Mouse (Mus musculus) urinary bladder, adult 2 months (tissue): ENCODE measurements around the gene Smap1. TPM values are rescaled to one million over a fixed set of nuclear protein-coding genes. Genes with fewer than 3 reads are reported as not detected.
"Not testable (repeated sequence)": the region's sequence is repeated elsewhere in the genome, so short reads cannot be mapped to it uniquely, and the experiment has no call there.

Experiments used
- DNase-seq: peaks from one replicate; pipeline ENCODE4 v3.0.0; 2022; ENCODE audit warnings: low spot score
- polyA plus RNA-seq: library from polyadenylated mRNA; depleted of rRNA; stranded (reverse); fragments of >200 nt; gene quantifications from 2 replicates; pipeline ENCODE4 v1.2.3, GENCODE M21; 2012; rRNA removed

Smap1 gene
- polyA plus RNA-seq = 57.6 and 61.1 TPM in 2 replicates

GRCm38 (mm10) chr1:23921711-23922529 lies at the start of gene Smap1:
Smap1 (minus strand) TSS chr1:23922317.
- peak; percentile 62 for DNase-seq

DNA sequence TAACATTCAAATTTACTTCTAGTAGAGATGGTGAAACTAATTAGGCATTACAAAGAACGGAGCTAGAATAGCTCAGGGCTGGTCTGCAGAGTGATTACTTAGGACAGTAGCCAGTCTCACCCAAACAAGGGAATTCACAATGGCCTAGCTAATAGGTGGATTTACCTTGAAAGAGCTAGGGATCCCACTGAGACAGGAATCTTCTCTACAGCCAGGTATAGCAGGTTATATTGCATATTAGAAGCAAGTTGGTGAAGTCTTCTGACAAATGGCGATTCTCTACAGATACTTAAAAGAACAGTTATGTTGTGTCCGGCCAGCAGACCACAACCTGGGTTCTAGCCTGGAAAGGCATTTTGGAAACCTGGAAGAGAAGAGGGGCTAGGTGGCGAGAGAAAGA lies 49.0 kb upstream of the Smap1 start:
- not testable (repeated sequence) for DNase-seq

DNA sequence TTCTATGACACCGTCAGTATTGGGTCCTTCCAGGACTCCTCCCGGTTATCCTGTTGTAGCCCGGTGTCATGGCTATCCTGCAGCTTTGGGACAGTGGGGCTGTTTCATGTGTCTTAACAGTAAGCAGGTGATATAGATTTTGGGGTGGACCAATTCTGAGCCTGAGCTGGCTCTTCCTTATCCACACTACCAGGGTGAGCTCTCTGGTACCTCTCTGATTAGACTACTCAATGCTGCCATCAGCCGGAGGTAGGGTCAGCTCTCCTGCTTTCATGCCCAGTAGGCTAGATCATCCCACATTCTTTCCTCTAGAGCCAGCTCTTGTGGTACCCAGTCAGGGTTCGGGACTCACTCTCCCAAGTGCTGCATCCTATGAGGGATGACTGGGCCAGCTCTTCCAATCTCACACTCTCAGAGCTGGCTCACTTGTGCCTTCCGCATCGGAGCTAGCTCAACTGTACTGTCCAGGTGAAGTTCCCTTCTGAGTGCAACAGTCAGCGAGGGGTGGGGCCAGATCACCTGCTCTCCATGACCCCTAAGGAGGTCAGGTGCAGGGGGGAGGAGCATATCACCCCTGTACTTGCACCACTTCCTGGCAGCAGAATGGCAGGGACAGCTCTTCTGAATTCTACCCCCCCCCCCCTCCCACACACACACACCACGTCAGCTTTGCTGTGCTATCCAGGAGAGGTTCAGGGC lies 46.1 kb upstream of the Smap1 start:
- no peak for DNase-seq

DNA sequence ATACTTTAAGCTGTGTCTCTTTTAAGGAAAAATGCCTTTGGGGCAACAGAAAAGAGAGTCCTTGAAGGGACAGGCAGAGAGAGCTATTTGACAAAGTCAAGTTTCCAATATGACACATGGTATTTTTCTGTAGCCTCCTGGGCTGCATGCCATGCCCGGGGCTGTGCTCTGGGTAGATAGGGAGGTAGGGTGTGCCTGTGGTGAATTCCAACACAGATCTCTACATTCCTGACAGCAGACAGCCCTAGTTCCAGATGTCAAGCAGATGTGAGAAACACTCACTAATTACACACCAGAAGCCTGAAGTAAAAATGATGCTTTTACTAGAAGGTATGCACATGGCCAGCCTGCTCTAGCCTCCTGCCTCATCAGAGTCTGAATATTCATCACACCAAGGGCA lies 44.1 kb upstream of the Smap1 start:
- no peak for DNase-seq

DNA sequence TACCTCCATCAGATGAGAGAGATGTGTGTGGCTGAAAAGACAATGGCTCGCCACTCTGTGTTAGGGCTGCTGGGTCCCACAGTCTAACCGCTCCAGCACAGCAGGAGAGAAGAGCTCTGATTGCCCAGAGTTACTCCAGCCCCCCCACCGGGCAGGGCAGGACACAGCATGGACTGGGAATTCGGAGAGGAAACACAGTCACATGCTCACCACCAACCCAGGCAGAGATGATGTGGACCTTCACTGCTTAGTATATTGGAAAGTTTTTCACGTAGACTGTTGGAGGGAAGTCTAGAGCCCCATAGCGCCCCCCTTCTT lies 37.3 kb upstream of the Smap1 start:
- DNase-seq = no peak

- DNase-seq = no peak
These were observed 36.7 kb upstream of the Smap1 start for GRCm38 (mm10) chr1:23958668-23959414.

- DNase-seq = no peak
These were observed 36.0 kb upstream of the Smap1 start for GRCm38 (mm10) chr1:23958101-23958500.

GRCm38 (mm10) chr1:23955539-23955938 lies 33.4 kb upstream of the Smap1 start:
- DNase-seq = no peak

- DNase-seq = no peak
These were observed 31.8 kb upstream of the Smap1 start for GRCm38 (mm10) chr1:23953921-23954320.

- DNase-seq = no peak
These were observed 26.9 kb upstream of the Smap1 start for GRCm38 (mm10) chr1:23948778-23949699.

DNA sequence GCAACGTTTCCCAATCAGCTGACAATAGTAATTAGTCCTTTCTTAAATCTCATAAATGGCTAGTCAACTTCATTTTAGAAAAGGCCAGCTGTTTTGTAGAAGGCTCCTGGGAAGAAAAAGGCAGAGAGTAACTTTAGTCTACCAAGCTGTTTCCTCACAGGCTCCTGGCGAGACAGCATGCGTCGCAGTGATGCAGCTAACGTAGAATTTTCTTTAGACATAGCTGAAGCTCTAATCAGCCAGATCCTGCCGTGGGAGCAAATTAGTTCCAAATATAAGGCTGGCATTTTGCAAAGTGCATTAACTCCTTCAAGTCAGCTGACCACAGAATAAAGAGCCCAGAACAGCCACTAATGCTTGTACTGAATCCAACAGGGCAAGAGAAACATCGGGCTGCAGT lies 26.2 kb upstream of the Smap1 start:
- DNase-seq = no peak

DNA sequence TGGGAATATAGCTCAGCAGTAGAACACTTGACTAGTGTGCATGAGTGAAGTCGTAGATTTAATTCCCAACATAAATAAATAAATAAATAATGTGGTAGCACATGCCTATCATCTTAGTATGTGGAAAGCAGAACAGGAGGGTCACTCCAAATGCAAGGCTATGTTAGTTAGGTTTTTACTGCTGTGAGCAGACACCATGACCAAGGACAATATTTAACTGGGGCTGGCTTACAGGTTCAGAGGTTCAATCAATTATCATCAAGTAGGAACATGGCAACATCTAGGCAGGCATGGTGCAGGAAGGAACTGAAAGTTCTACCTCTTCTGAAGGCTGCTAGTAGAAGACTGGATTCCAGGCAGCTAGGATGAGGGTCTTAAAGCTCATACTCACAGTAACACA lies 22.0 kb upstream of the Smap1 start:
- DNase-seq = no peak

DNA sequence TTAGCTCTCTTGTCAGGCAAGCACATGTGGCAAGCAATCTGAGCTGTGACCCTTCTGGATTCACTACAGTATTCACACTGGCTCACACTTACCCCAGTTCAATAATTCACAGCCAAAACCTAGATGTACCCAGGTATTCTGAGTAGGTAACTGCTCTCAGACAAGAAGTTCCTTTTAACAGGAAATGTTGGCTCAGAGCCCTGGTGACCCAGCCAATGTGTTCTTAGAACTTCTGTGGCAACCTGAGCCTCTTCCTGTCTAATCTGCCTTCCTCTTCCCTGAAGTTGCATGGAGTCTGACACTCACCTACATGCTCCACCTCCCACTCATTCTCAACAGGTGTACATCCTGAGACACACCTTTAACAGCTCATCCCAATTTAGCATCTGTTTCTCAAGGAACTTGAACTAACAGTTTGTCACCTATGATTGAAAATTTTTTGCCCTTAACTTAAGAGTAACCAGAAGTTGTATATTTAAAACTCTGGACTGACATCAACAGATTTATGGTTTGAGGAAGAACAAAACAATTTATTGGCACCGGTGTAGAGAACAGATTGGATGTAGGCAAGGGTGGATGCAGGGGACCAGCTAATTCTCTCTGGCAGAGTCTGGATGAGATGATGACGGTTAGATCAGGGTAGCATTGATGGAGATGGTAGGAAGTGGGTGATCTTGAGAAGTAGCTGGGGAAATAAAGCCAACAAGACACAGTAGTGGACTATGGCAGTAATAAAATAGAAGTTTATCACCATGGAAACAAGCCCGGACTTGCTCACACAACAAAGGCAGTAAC lies 21.2 kb upstream of the Smap1 start:
- DNase-seq = no peak

DNA sequence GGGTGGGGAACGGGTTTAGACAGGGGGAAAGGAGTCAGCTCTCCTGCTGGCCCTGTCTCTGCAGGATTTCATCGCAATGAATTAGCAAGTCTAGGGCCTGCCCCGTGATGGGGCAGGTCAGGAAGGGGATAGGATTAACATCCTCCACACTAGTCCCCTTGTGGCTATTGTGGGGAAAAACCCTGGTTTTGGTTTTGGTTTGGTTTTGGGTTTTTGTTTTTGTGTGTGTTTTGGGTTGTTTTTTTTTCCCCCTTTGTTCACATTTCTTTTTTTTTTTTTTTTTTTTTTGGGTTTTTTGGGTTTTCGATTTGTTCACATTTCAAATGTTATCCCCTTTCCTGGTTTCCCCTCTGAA lies 13.3 kb upstream of the Smap1 start:
- no peak for DNase-seq

- no peak for DNase-seq
These were observed 12.7 kb upstream of the Smap1 start for GRCm38 (mm10) chr1:23934669-23935407.

- no peak for DNase-seq
These were observed 7.3 kb upstream of the Smap1 start for GRCm38 (mm10) chr1:23929410-23929809.

DNA sequence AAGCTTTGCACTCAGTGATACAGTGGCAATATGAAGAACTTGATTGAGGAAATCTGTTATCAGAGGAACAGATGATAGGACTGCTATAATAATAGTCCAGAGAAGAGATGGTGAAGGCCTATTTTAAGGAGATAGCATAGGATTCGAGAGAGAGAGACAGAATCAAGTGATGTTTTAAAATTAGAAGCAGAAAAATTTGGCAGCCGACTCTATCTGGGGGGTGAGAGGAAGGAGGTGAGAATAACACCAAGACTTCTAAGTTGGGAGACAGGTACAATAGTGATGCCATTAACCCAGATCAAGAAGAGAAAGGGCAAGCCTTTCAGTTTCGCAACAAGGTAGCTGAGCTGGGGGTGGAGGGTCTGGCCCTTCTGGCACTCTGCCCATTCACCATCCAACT lies 6.3 kb upstream of the Smap1 start:
- DNase-seq = no peak

- DNase-seq = no peak
These were observed 1.9 kb upstream of the Smap1 start for GRCm38 (mm10) chr1:23923779-23924708.

DNA sequence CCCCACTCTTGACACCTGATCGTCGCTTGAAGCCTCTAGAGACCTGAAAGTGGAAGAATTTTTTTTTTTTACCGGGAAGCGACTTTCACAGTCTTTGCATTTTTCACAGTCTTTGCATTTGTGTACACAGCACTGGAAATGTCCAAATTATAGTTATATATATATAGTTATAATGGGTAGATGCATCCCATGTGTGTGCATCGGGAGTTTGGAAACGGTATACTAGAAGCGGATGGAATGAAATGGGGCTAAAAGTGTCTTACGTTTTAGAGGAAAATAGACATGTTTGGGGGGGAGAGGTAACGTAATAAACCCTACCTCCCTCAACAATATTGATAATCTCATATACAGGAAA lies 390 bp upstream of the Smap1 start:
- DNase-seq = no peak
